Mouse (Mus musculus): ENCODE results near the gene Cpeb4. TPM values are rescaled to one million over a fixed set of nuclear protein-coding genes. Genes with fewer than 3 reads are reported as not detected.
A peak's percentile ranks its signal among the peaks of the same experiment; 100 is the strongest.

Cpeb4 gene
- polyA plus RNA-seq, 1 experiment from 2014 or later, result 5.9 TPM

DNA sequence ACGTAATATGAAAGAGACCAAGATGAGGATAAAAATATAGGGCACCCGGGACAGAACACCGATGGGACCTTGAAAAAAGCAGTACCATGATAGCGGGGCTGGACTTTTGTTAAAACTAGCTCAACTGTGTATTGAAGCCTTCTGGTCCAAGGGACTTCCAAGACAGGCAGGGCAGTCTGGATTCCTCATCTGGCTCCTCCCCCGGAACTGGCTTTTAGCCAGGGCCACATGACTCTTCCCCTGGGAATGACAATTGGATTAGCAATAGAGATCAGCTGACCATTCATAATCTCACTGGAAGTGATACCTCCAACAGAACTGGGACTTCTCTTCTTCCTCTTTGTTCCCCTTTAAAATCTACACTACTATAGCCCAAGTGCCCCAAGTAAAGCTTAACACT lies 21.0 kb upstream of the Cpeb4 start:
- ATAC-seq (peak; percentile 65), DNase-seq (ENCODE audit: low spot score) (peak; percentile 48)
- no peaks in the 10 kb centered on the region for H3K27me3 ChIP-seq (replicated peaks; ENCODE audit: insufficient read depth, low read length)
- H3K4me2 ChIP-seq (replicated peaks; ENCODE audit: low read depth, low read length), result no peak overlapping the region
- 83% methylated on average over 5 of the region's 5 CpGs for WGBS
- H3K9me3 ChIP-seq (ENCODE audit: low read length), result no peaks in the 10 kb centered on the region
- no peak overlapping the region for H3K9ac ChIP-seq (replicated peaks; ENCODE audit: low read depth)
- TF ChIP-seq EP300 (IDR thresholded peaks at IDR 0.05), result no peak
- peak overlapping the region; percentile 51; the same call in 1 of the 2 replicates for H3K27ac ChIP-seq (ENCODE audit: low read length)
- no peaks in the 10 kb centered on the region for H3K4me1 ChIP-seq (ENCODE audit: insufficient read depth, low read depth, low read length)
- H3K4me3 ChIP-seq (ENCODE audit: low read depth, low read length), result no peak overlapping the region
- H3K36me3 ChIP-seq (ENCODE audit: insufficient read depth, low read length), result no peaks in the 10 kb centered on the region

DNA sequence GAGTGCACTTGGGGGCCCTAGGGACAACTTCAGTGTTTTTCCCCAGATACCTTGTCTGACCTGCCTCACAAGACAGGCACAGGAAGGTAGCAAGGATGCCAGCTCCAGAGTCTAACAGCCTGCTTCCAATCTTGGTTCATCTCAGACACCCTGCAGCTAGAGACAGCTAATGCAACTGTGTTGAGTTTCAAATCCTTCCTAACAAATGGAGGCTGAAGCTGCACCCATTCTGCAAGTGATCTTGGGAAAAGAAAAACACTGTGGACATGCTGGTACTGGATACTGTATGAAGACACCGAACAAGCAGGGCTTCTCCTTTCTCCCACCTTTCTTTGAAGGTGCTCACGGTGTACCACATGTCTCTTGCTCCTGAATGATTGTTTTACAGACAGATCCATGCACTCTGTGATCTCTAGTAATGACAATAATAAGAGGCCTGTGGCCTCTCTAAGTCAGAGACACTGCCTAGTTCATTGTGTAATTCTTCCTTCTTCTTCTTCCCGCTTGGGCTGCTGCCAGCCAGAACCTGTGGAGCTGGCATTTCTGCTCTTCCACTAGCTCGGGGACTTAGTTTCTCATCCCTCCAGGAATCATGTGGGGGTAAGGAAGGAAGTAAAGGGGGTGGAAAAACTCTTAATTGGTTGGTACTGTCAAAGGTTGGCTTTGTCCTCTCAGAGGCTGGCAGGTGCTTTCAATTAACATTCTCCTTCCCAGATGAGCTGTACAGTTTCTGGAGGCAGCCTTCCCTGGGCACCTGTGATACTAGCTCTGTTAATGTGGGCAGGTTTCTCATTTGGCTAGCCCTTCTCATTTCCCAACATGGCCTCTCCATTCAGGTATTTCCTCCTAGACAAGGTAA lies 20.1 kb upstream of the Cpeb4 start:
- Histone ChIP-seq H3K4me3 (ENCODE audit: low read depth, low read length) (no peak overlapping the region), H3K36me3 (ENCODE audit: insufficient read depth, low read length) (no peaks in the 10 kb centered on the region), H3K9me3 (ENCODE audit: low read length) (no peaks in the 10 kb centered on the region), H3K4me2 (replicated peaks; ENCODE audit: low read depth, low read length) (no peak overlapping the region), H3K9ac (replicated peaks; ENCODE audit: low read depth) (no peak overlapping the region), H3K27me3 (replicated peaks; ENCODE audit: insufficient read depth, low read length) (no peaks in the 10 kb centered on the region), H3K27ac (ENCODE audit: low read length) (0 out of 2 replicates have a peak overlapping the region, but pooled peaks have one; percentile 26), H3K4me1 (ENCODE audit: insufficient read depth, low read depth, low read length) (no peaks in the 10 kb centered on the region)
- TF ChIP-seq CTCF (IDR thresholded peaks at IDR 0.05), result no peak
- 0 out of 2 replicates have a peak, but pooled peaks have one; percentile 23 for TF ChIP-seq EP300 (IDR thresholded peaks at IDR 0.05)
- 51% methylated on average over 4 of the region's 4 CpGs for WGBS
- DNase-seq (ENCODE audit: low spot score) (peak; percentile 31), ATAC-seq (peak; percentile 75)

DNA sequence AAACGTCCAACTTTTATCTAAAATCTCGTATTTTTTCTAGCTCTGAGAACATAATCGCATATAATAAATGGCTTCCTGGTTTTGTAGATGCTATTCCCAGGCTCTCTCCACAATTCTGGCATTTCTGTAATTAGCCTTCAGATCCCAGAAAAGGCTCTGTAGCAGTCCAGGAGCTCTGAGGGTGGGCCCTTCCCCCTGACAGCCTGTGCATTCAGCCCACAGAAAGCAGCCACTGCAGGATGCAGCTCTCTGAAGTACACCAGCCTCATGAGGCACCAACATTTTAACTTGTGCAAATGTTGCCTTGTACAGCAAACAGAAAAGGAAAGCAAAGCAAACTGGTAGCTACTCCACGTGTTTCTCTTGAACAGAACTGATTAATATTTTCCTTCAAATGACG lies 17.1 kb upstream of the Cpeb4 start:
- no peak for DNase-seq (ENCODE audit: low spot score)

DNA sequence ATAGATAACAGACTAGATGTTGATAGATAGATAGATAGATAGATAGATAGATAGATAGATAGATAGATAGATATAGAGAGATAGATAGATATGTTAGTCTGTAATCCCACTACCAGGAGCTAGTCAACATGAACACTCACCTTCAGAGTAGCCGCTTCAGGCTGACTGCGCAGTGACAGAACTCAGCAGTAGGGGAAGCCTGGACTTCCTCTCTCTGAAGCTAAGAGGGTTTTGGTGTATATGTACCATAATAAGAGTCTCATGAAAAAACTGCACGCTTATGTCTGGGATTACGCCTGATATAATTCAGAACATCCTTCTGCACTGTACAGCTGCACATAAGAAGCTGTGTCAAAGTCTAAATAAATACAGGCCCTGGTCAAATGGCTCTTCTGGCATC lies 14.5 kb upstream of the Cpeb4 start:
- 84% methylated on average over 4 of the region's 4 CpGs for WGBS
- TF ChIP-seq EP300 (IDR thresholded peaks at IDR 0.05), result no peak
- TF ChIP-seq CTCF (IDR thresholded peaks at IDR 0.05), result no peak
- H3K4me2 ChIP-seq (replicated peaks; ENCODE audit: low read depth, low read length), result no peak overlapping the region
- H3K4me3 ChIP-seq (ENCODE audit: low read depth, low read length), result no peak overlapping the region
- H3K27ac ChIP-seq (ENCODE audit: low read length), result no peak overlapping the region
- no peaks in the 10 kb centered on the region for H3K4me1 ChIP-seq (ENCODE audit: insufficient read depth, low read depth, low read length)
- H3K9ac ChIP-seq (replicated peaks; ENCODE audit: low read depth), result no peak overlapping the region
- no peaks in the 10 kb centered on the region for H3K9me3 ChIP-seq (ENCODE audit: low read length)
- H3K27me3 ChIP-seq (replicated peaks; ENCODE audit: insufficient read depth, low read length), result no peaks in the 10 kb centered on the region
- no peak for ATAC-seq
- H3K36me3 ChIP-seq (ENCODE audit: insufficient read depth, low read length), result no peaks in the 10 kb centered on the region
- DNase-seq (ENCODE audit: low spot score), result no peak

More for the DNA sequence above, 17.1 kb upstream of the Cpeb4 start:
- Histone ChIP-seq H3K4me3 (ENCODE audit: low read depth, low read length) (no peak overlapping the region), H3K9ac (replicated peaks; ENCODE audit: low read depth) (no peak overlapping the region), H3K4me1 (ENCODE audit: insufficient read depth, low read depth, low read length) (no peaks in the 10 kb centered on the region), H3K36me3 (ENCODE audit: insufficient read depth, low read length) (no peaks in the 10 kb centered on the region), H3K27ac (ENCODE audit: low read length) (no peak overlapping the region), H3K9me3 (ENCODE audit: low read length) (no peaks in the 10 kb centered on the region), H3K27me3 (replicated peaks; ENCODE audit: insufficient read depth, low read length) (no peaks in the 10 kb centered on the region), H3K4me2 (replicated peaks; ENCODE audit: low read depth, low read length) (no peak overlapping the region)
- no peak for ATAC-seq
- WGBS, result 69% methylated on average over 5 of the region's 5 CpGs
- TF ChIP-seq EP300 (IDR thresholded peaks at IDR 0.05) (no peak), CTCF (IDR thresholded peaks at IDR 0.05) (no peak)

DNA sequence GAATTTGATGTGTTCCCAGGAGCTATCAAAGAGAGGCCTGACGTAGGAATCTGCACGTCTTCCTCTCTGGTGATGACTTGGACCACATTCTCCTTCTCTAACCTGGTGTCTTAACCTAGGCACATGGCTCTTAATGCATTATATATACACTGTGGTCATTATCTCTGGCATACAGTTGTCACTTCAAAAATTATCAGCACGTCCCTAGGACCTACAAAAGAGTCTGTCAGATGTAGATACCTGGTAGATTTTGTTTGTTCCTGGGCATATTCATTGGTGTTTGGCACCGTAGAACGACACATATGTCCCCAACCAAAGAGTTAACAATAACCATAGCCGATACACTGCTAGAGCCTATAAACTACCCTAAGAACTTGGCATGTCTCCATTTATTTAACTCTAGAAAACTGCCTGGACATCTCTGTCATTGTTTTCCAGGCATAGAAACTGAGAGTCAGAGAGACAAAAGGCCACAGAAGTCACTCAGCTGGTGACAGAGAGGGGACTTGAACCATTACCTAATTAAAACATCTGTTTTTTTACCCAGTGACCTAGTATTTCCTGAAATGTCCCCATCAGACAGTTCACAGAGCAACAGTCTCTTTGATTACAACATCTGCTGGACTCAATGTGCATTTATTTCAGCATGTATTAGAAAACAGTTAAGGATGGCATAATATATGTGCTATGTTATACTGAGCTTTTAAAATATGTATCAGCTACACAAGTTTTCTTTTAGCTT lies 10.7 kb upstream of the Cpeb4 start:
- peak; percentile 55 for DNase-seq (ENCODE audit: low spot score)
- H3K9ac ChIP-seq (replicated peaks; ENCODE audit: low read depth), result no peak overlapping the region
- no peak for TF ChIP-seq EP300 (IDR thresholded peaks at IDR 0.05)
- TF ChIP-seq CTCF (IDR thresholded peaks at IDR 0.05), result no peak
- H3K27ac ChIP-seq (ENCODE audit: low read length), result no peak overlapping the region
- no peaks in the 10 kb centered on the region for H3K9me3 ChIP-seq (ENCODE audit: low read length)
- 66% methylated on average over 6 of the region's 6 CpGs for WGBS
- peak; percentile 41 for ATAC-seq
- H3K36me3 ChIP-seq (ENCODE audit: insufficient read depth, low read length), result no peaks in the 10 kb centered on the region
- no peaks in the 10 kb centered on the region for H3K27me3 ChIP-seq (replicated peaks; ENCODE audit: insufficient read depth, low read length)
- no peak overlapping the region for H3K4me3 ChIP-seq (ENCODE audit: low read depth, low read length)
- no peak overlapping the region for H3K4me2 ChIP-seq (replicated peaks; ENCODE audit: low read depth, low read length)
- no peaks in the 10 kb centered on the region for H3K4me1 ChIP-seq (ENCODE audit: insufficient read depth, low read depth, low read length)

DNA sequence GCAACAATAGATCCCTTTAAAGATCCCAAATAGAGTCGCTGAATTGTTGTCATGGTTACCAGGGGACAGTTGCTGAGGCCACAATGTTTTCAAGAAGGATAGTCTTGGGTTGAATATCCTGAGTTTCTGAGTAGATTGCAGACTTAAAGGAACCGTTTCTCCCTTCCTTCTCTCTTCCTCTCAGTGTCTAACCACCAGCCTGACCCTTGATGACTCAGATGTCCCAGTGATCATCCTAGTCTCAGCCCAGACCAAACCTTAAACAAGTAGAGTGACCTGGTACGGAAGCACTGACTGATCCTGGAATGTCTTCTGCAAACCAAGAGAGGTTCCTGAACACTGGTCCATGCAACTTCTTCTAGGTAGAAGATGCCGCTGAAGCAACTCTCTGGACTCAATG lies 4.0 kb upstream of the Cpeb4 start:
- Histone ChIP-seq H3K27me3 (replicated peaks; ENCODE audit: insufficient read depth, low read length) (no peaks in the 10 kb centered on the region), H3K4me1 (ENCODE audit: insufficient read depth, low read depth, low read length) (peaks cover 8% of the 10 kb centered on the region; the same call in 1 of the 2 replicates)
- WGBS, result 77% methylated on average over 4 of the region's 4 CpGs

More for the DNA sequence above, 4.0 kb upstream of the Cpeb4 start:
- DNase-seq (ENCODE audit: low spot score) (no peak), ATAC-seq (no peak)
- no peak overlapping the region for H3K27ac ChIP-seq (ENCODE audit: low read length)
- no peak overlapping the region for H3K9ac ChIP-seq (replicated peaks; ENCODE audit: low read depth)
- TF ChIP-seq EP300 (IDR thresholded peaks at IDR 0.05), result no peak
- no peak for TF ChIP-seq CTCF (IDR thresholded peaks at IDR 0.05)
- H3K36me3 ChIP-seq (ENCODE audit: insufficient read depth, low read length), result no peaks in the 10 kb centered on the region
- H3K9me3 ChIP-seq (ENCODE audit: low read length), result no peaks in the 10 kb centered on the region
- H3K4me2 ChIP-seq (replicated peaks; ENCODE audit: low read depth, low read length), result no peak overlapping the region
- no peak overlapping the region for H3K4me3 ChIP-seq (ENCODE audit: low read depth, low read length)
